8 mouse cellular contexts compared by ENCODE assay signal in the genomic region with DNA sequence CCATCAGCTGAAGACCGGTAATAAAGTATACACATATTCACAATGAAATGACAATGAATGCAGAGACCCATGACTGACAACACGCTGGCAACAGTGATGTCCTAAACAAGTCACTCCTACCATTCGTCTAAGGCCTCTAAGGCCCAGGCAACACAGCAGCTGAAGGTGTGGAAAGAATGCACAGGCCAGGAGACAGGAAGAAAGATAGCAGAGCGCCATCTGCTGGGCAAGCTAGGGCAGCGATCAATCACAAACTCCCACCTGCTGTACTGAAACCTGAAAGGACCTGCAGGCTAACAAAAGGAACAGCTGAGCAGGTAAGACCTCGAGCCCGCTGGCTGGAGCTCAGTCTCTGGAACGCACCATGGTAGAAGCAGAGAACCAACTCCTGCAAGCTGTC. TPM values are rescaled to one million over a fixed set of nuclear protein-coding genes. Genes with fewer than 3 reads are reported as not detected.
DNase-seq lines count a peak whose midpoint lies in the region; ATAC-seq and TF ChIP-seq lines count a peak whose summit lies in the region.

No protein-coding gene starts in this region.

- no peak for ATAC-seq in heart, embryonic 12.5 days (ENCODE audit: insufficient number of reproducible peaks, low FRiP score)
- peak; percentile 61 for ATAC-seq in intestine, embryonic 15.5 days
- ATAC-seq in midbrain, embryonic 16.5 days = peak; percentile 88

- no peak overlapping the region for H3K4me2 ChIP-seq in heart, embryonic 12.5 days
- no peak overlapping the region for H3K4me2 ChIP-seq in intestine, embryonic 15.5 days (replicated peaks)
- H3K4me2 ChIP-seq in midbrain, embryonic 16.5 days (ENCODE audit: low read length) = no peak overlapping the region

- TF ChIP-seq EP300 in heart, adult 2 months (IDR thresholded peaks at IDR 0.05; ENCODE audit: insufficient read depth, low read depth, low read length) = no peak

- no peaks in the 10 kb centered on the region for H3K9me3 ChIP-seq in heart, embryonic 12.5 days (replicated peaks)
- no peaks in the 10 kb centered on the region for H3K9me3 ChIP-seq in intestine, embryonic 15.5 days
- no peaks in the 10 kb centered on the region for H3K9me3 ChIP-seq in midbrain, embryonic 16.5 days (replicated peaks; ENCODE audit: control insufficient read depth, low read length, poor library complexity, severe bottlenecking)

- no peak overlapping the region for H3K27ac ChIP-seq in heart, adult 2 months
- no peak overlapping the region for H3K27ac ChIP-seq in heart, embryonic 12.5 days (ENCODE audit: poor library complexity, severe bottlenecking)
- no peak overlapping the region for H3K27ac ChIP-seq in intestine, embryonic 15.5 days
- H3K27ac ChIP-seq in midbrain, embryonic 16.5 days (ENCODE audit: low read length) = no peak overlapping the region

- no peaks in the 10 kb centered on the region for H3K4me1 ChIP-seq in heart, adult 2 months (ENCODE audit: control insufficient read depth, insufficient read depth, low read length)
- H3K4me1 ChIP-seq in heart, embryonic 12.5 days (replicated peaks) = no peaks in the 10 kb centered on the region
- no peaks in the 10 kb centered on the region for H3K4me1 ChIP-seq in intestine, embryonic 15.5 days (replicated peaks)
- H3K4me1 ChIP-seq in midbrain, embryonic 16.5 days (ENCODE audit: control insufficient read depth, insufficient read depth, low read length) = 0 out of 2 replicates have a peak, but pooled peaks cover 2% of the 10 kb centered on the region

- no peaks in the 10 kb centered on the region for H3K36me3 ChIP-seq in heart, adult 2 months (ENCODE audit: control insufficient read depth, insufficient read depth, low read length)
- peaks cover 34% of the 10 kb centered on the region for H3K36me3 ChIP-seq in heart, embryonic 12.5 days
- H3K36me3 ChIP-seq in intestine, embryonic 15.5 days = peaks cover 10% of the 10 kb centered on the region
- peaks cover 8% of the 10 kb centered on the region; the same call in 1 of the 2 replicates for H3K36me3 ChIP-seq in midbrain, embryonic 16.5 days (ENCODE audit: control insufficient read depth, insufficient read depth, low read length)

- intact Hi-C loops in heart, adult 2 months (cut with DNase I) = loop anchor here (10.0 kb wide), 1 partner anchor 129 kb away; no protein-coding TSS in a partner anchor
- intact Hi-C loops in left cerebral cortex, postnatal 25 days (cut with DNase I) = loop anchor here (1.0 to 5.0 kb wide), 3 partner anchors 67 to 306 kb away; no protein-coding TSS in a partner anchor

- TF ChIP-seq POLR2A in heart, adult 2 months (IDR thresholded peaks at IDR 0.05; ENCODE audit: insufficient read depth, low read depth, low read length) = no peak

- no peaks in the 10 kb centered on the region for H3K79me2 ChIP-seq in heart, adult 2 months (replicated peaks; ENCODE audit: control insufficient read depth, insufficient read depth, low read length)

- TF ChIP-seq CTCF in heart, adult 2 months (IDR thresholded peaks at IDR 0.05) = peak; percentile 91

- H3K9ac ChIP-seq in heart, adult 2 months (ENCODE audit: low read depth, low read length) = no peak overlapping the region
- no peak overlapping the region for H3K9ac ChIP-seq in heart, embryonic 12.5 days
- H3K9ac ChIP-seq in intestine, embryonic 15.5 days = no peak overlapping the region
- H3K9ac ChIP-seq in midbrain, embryonic 16.5 days (ENCODE audit: low read depth, low read length) = no peak overlapping the region

- H3K4me3 ChIP-seq in heart, adult 2 months = no peak overlapping the region
- no peak overlapping the region for H3K4me3 ChIP-seq in heart, embryonic 12.5 days
- H3K4me3 ChIP-seq in intestine, embryonic 15.5 days (replicated peaks) = no peak overlapping the region
- no peak overlapping the region for H3K4me3 ChIP-seq in midbrain, embryonic 16.5 days (ENCODE audit: low read depth, low read length)

- peak; percentile 37 to 67 for DNase-seq in heart, adult 2 months
- DNase-seq in cerebellum, adult 9-11 months = peak; percentile 76
- peak; percentile 23 to 61 for DNase-seq in frontal cortex, postnatal 10 days (ENCODE audit: low spot score in 2 of 2)
- peak; percentile 75 to 79 for DNase-seq in left cerebral cortex, postnatal 25 days (ENCODE audit: low spot score in 2 of 2)
- DNase-seq in spleen, postnatal 14 days (ENCODE audit: low spot score in 2 of 2) = peak; percentile 34 to 55

- 38% methylated on average over 8 of the region's 8 CpGs for WGBS in heart, adult 2 months
- 27% methylated on average over 8 of the region's 8 CpGs for WGBS in heart, embryonic 12.5 days
- WGBS in intestine, embryonic 15.5 days = 29% methylated on average over 8 of the region's 8 CpGs
- WGBS in midbrain, embryonic 16.5 days = 22% methylated on average over 8 of the region's 8 CpGs

- no peaks in the 10 kb centered on the region for H3K27me3 ChIP-seq in heart, adult 2 months (ENCODE audit: control insufficient read depth, insufficient read depth, low read length)
- H3K27me3 ChIP-seq in heart, embryonic 12.5 days (replicated peaks) = no peaks in the 10 kb centered on the region
- H3K27me3 ChIP-seq in intestine, embryonic 15.5 days (replicated peaks) = no peaks in the 10 kb centered on the region
- H3K27me3 ChIP-seq in midbrain, embryonic 16.5 days (ENCODE audit: control insufficient read depth, insufficient read depth, low read depth, low read length) = no peaks in the 10 kb centered on the region

RNA-seq across cellular contexts. Expression of a gene that starts 48.6 kb away (rescaled TPM):
- total RNA-seq in heart, adult 2 months (2021) = 1 to 10 TPM; 5.2 to 5.6 TPM
- polyA plus RNA-seq in heart, adult 2 months (2012; rRNA removed) = 3.9 and 6.4 TPM in 2 replicates
- polyA plus RNA-seq in heart, embryonic 12.5 days (2016; fragmentation: Nextera tagmentation; extraction: Ambion mirVana) = 22.0 and 23.1 TPM in 2 replicates
- polyA plus RNA-seq in intestine, embryonic 15.5 days (2015; fragmentation: Nextera tagmentation; extraction: Ambion mirVana) = 20.6 and 21.3 TPM in 2 replicates
- total RNA-seq in left cerebral cortex, postnatal 25 days (2021) = 10 to 100 TPM; 11.3 to 15.4 TPM
- 18.9 and 21.2 TPM in 2 replicates for polyA plus RNA-seq in midbrain, embryonic 16.5 days (2015; fragmentation: Nextera tagmentation; extraction: Ambion mirVana)

RNA-seq across cellular contexts. Expression of a gene that starts 48.8 kb away (rescaled TPM):
- total RNA-seq in heart, adult 2 months (2021) = 10 to 100 TPM; 18.7 to 20.2 TPM
- 4.2 and 8.3 TPM in 2 replicates for polyA plus RNA-seq in heart, adult 2 months (2012; rRNA removed)
- polyA plus RNA-seq in heart, embryonic 12.5 days (2016; fragmentation: Nextera tagmentation; extraction: Ambion mirVana) = 46.7 and 49.6 TPM in 2 replicates
- polyA plus RNA-seq in intestine, embryonic 15.5 days (2015; fragmentation: Nextera tagmentation; extraction: Ambion mirVana) = 37.2 and 40.0 TPM in 2 replicates
- 10 to 100 TPM; 12.2 to 15.3 TPM for total RNA-seq in left cerebral cortex, postnatal 25 days (2021)
- polyA plus RNA-seq in midbrain, embryonic 16.5 days (2015; fragmentation: Nextera tagmentation; extraction: Ambion mirVana) = 17.7 and 18.6 TPM in 2 replicates
